Mouse (Mus musculus) G1E (cell line): ENCODE data around the gene Gm44805.

Source experiments
- CTCF ChIP-seq: IDR thresholded peaks from 2 replicates; pipeline ENCODE4 v1.5.1; 2012; ENCODE audit warnings: low read depth, low read length, inconsistent platforms, mixed read lengths
- GATA1 ChIP-seq: IDR thresholded peaks from 2 replicates; pipeline ENCODE4 v1.6.1; 2012; ENCODE audit warnings: borderline replicate concordance, low read length, inconsistent platforms, mixed read lengths
- GATA2 ChIP-seq: IDR thresholded peaks from 2 replicates; pipeline ENCODE4 v1.6.1; 2012; ENCODE audit warnings: low read depth, low read length, inconsistent platforms, borderline replicate concordance
- POLR2AphosphoS5 ChIP-seq: IDR thresholded peaks from 2 replicates; pipeline ENCODE4 v1.6.1; 2012; ENCODE audit warnings: low read depth, low read length, inconsistent platforms; ENCODE audit not compliant: insufficient replicate concordance

- TF ChIP-seq POLR2AphosphoS5 = no peak
- no peak for TF ChIP-seq CTCF
- TF ChIP-seq GATA1 = no peak
- TF ChIP-seq GATA2 = no peak
Measured at GRCm38 (mm10) chr7:19714836-19715235, 33.6 kb upstream of the Gm44805 start.
